Mouse (Mus musculus): Measurements from ENCODE around the gene Gm340. TPM values are rescaled to one million over a fixed set of nuclear protein-coding genes. Genes with fewer than 3 reads are reported as not detected.

Gene Gm340
- polyA plus RNA-seq, 2 experiments = 2.0 to 3.1 TPM

DNA sequence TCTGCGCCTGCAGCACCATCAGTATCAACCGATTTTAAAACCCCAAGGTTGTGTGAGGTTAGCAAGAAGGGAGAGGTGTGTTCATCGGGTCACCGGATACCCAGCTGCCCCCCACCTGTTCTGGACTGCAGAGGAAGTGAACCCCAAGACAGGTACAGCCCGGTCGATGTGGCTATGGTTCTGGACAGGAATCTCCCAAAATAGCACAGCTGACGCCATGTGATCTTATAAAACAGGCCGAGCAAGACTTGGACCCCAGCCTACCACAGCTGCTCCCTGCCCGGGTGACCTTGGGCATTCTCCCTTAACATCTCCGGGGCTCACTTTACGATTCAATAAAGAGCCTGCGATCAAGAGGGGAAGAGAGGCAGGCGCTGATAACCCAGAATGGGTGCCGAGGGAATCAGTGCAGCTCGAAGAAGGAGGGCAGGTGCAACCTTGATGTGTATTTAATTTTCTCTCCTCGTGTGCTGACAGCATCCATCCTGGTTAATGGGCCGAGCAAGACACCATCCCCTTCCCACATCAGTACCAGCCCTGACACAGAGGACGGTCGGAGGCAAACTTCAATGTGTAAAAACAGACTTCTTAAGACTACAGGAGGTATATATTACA, 36.7 kb downstream of the Gm340 start:
- ATAC-seq (ENCODE audit: low FRiP score, low read depth) (no peak), DNase-seq (ENCODE audit: low spot score) (peak; percentile 26)
- no peaks in the 10 kb centered on the region for H3K9me3 ChIP-seq (ENCODE audit: control insufficient read depth, low read length)
- H3K4me1 ChIP-seq (ENCODE audit: control insufficient read depth, insufficient read depth, low read length) = peaks cover 11% of the 10 kb centered on the region
- H3K9ac ChIP-seq (ENCODE audit: low read depth, low read length, severe bottlenecking) = no peak overlapping the region
- no peak overlapping the region for H3K27ac ChIP-seq (replicated peaks; ENCODE audit: low read depth, low read length)
- no peaks in the 10 kb centered on the region for H3K36me3 ChIP-seq (ENCODE audit: control insufficient read depth, insufficient read depth, low read length)
- H3K4me3 ChIP-seq (replicated peaks; ENCODE audit: low read length) = no peak overlapping the region
- TF ChIP-seq POLR2A (IDR thresholded peaks at IDR 0.05; ENCODE audit: borderline replicate concordance, extremely low read depth, insufficient read depth, insufficient read length) = no peak
- H3K4me2 ChIP-seq (replicated peaks; ENCODE audit: low read depth, low read length, severe bottlenecking) = no peak overlapping the region
- H3K27me3 ChIP-seq (ENCODE audit: control insufficient read depth, insufficient read depth, low read length) = no peaks in the 10 kb centered on the region
- WGBS = 36% methylated on average over 19 of the region's 19 CpGs

GRCm38 (mm10) chr19:41620366-41621092, 38.4 kb downstream of the Gm340 start:
- no peaks in the 10 kb centered on the region for H3K36me3 ChIP-seq (ENCODE audit: control insufficient read depth, insufficient read depth, low read length)
- WGBS = 72% methylated on average over 14 of the region's 14 CpGs
- no peak overlapping the region for H3K9ac ChIP-seq (ENCODE audit: low read depth, low read length, severe bottlenecking)
- no peak overlapping the region for H3K27ac ChIP-seq (replicated peaks; ENCODE audit: low read depth, low read length)
- no peak overlapping the region for H3K4me2 ChIP-seq (replicated peaks; ENCODE audit: low read depth, low read length, severe bottlenecking)
- DNase-seq (ENCODE audit: low spot score) = no peak
- H3K4me3 ChIP-seq (replicated peaks; ENCODE audit: low read length) = no peak overlapping the region
- ATAC-seq (ENCODE audit: low FRiP score, low read depth) = no peak
- no peaks in the 10 kb centered on the region for H3K27me3 ChIP-seq (ENCODE audit: control insufficient read depth, insufficient read depth, low read length)
- H3K4me1 ChIP-seq (ENCODE audit: control insufficient read depth, insufficient read depth, low read length) = peaks cover 11% of the 10 kb centered on the region
- no peaks in the 10 kb centered on the region for H3K9me3 ChIP-seq (ENCODE audit: control insufficient read depth, low read length)
- no peak for TF ChIP-seq POLR2A (IDR thresholded peaks at IDR 0.05; ENCODE audit: borderline replicate concordance, extremely low read depth, insufficient read depth, insufficient read length)

DNA sequence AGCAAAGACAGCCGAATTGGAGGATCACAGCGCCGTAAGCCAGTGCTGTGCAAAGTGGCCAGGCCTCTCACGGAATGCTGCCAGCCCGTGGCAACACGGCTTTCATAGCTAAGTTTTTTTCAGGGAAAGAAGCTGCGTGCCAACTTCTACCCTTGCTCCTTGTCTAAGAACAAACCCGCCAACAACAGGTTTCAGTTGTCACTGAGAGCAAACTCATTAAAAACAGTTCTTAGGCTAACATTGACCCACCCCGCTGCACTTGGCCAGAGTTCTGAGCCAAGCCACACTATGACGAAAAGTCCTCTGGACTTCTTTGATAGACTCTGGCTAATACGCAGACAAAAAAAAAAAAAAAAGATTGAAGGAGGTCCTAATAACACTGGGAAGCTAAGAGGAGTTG, 46.8 kb downstream of the Gm340 start:
- Histone ChIP-seq H3K9ac (ENCODE audit: low read depth, low read length, severe bottlenecking) (no peak overlapping the region), H3K27me3 (ENCODE audit: control insufficient read depth, insufficient read depth, low read length) (no peaks in the 10 kb centered on the region), H3K4me2 (replicated peaks; ENCODE audit: low read depth, low read length, severe bottlenecking) (no peak overlapping the region), H3K36me3 (ENCODE audit: control insufficient read depth, insufficient read depth, low read length) (no peaks in the 10 kb centered on the region), H3K4me3 (replicated peaks; ENCODE audit: low read length) (no peak overlapping the region), H3K4me1 (ENCODE audit: control insufficient read depth, insufficient read depth, low read length) (no peaks in the 10 kb centered on the region), H3K27ac (replicated peaks; ENCODE audit: low read depth, low read length) (no peak overlapping the region), H3K9me3 (ENCODE audit: control insufficient read depth, low read length) (no peaks in the 10 kb centered on the region)
- TF ChIP-seq POLR2A (IDR thresholded peaks at IDR 0.05; ENCODE audit: borderline replicate concordance, extremely low read depth, insufficient read depth, insufficient read length) = no peak
- 78% methylated on average over 11 of the region's 11 CpGs for WGBS
- DNase-seq (ENCODE audit: low spot score) (no peak), ATAC-seq (ENCODE audit: low FRiP score, low read depth) (no peak)

DNA sequence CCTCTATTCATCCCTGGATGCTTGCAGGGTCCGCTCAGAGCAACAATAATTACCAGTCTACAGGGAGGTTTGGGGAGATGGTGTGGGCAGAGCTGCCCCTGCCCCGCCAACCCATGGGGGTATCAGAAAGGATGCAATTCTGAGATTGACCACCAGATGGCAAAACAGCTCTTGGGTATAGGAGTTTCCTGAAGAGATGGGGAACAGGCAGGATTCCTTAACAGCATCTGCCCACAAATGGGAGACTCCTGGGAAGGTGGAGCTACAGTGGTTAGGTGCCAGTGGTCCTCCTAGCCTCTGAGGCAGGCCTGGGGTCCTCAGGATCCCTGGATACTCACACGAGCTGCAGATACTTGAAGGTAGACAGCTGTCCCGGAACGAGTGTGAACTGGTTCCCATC, 47.4 kb downstream of the Gm340 start:
- Histone ChIP-seq H3K27me3 (ENCODE audit: control insufficient read depth, insufficient read depth, low read length) (no peaks in the 10 kb centered on the region), H3K4me1 (ENCODE audit: control insufficient read depth, insufficient read depth, low read length) (no peaks in the 10 kb centered on the region), H3K4me3 (replicated peaks; ENCODE audit: low read length) (no peak overlapping the region), H3K9ac (ENCODE audit: low read depth, low read length, severe bottlenecking) (no peak overlapping the region), H3K9me3 (ENCODE audit: control insufficient read depth, low read length) (no peaks in the 10 kb centered on the region), H3K4me2 (replicated peaks; ENCODE audit: low read depth, low read length, severe bottlenecking) (no peak overlapping the region), H3K36me3 (ENCODE audit: control insufficient read depth, insufficient read depth, low read length) (no peaks in the 10 kb centered on the region), H3K27ac (replicated peaks; ENCODE audit: low read depth, low read length) (no peak overlapping the region)
- TF ChIP-seq POLR2A (IDR thresholded peaks at IDR 0.05; ENCODE audit: borderline replicate concordance, extremely low read depth, insufficient read depth, insufficient read length) = no peak
- DNase-seq (ENCODE audit: low spot score) = peak; percentile 76
- 36% methylated on average over 5 of the region's 5 CpGs for WGBS
- ATAC-seq (ENCODE audit: low FRiP score, low read depth) = no peak

DNA sequence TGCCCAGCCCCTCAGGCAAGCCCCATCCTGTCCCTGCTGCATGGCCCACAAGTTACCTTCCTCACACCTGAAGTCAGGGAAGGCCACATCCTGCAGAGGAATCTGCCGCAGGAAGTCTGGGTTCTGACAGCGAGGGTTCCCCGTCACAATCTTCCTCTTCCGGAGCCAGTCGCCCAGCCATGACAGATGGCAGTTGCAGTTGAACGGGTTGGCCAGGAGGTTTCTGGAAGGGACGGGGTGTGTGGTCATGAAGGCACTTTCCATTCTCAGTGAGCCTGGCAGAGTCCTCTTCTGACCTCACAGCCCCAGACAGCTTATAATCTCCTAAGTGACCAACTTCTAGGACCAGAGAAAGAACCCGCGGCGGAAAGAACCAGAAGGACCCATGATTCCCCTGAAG, 51.9 kb downstream of the Gm340 start:
- TF ChIP-seq POLR2A (IDR thresholded peaks at IDR 0.05; ENCODE audit: borderline replicate concordance, extremely low read depth, insufficient read depth, insufficient read length) = no peak
- Histone ChIP-seq H3K4me2 (replicated peaks; ENCODE audit: low read depth, low read length, severe bottlenecking) (no peak overlapping the region), H3K4me1 (ENCODE audit: control insufficient read depth, insufficient read depth, low read length) (no peaks in the 10 kb centered on the region), H3K4me3 (replicated peaks; ENCODE audit: low read length) (no peak overlapping the region), H3K27me3 (ENCODE audit: control insufficient read depth, insufficient read depth, low read length) (no peaks in the 10 kb centered on the region), H3K27ac (replicated peaks; ENCODE audit: low read depth, low read length) (no peak overlapping the region), H3K9ac (ENCODE audit: low read depth, low read length, severe bottlenecking) (no peak overlapping the region), H3K9me3 (ENCODE audit: control insufficient read depth, low read length) (no peaks in the 10 kb centered on the region), H3K36me3 (ENCODE audit: control insufficient read depth, insufficient read depth, low read length) (no peaks in the 10 kb centered on the region)
- WGBS = 81% methylated on average over 10 of the region's 10 CpGs
- ATAC-seq (ENCODE audit: low FRiP score, low read depth) = no peak
- DNase-seq (ENCODE audit: low spot score) = no peak

All from limb, embryonic 14.5 days (tissue).